Mouse (Mus musculus) bone marrow macrophage, adult 2 months (primary cell): Measurements from ENCODE around the gene Tmem116.

ENCODE experiments used
- CTCF ChIP-seq: IDR thresholded peaks from 2 replicates; pipeline ENCODE4 v1.5.1; 2012; ENCODE audit warnings: low read depth, mild to moderate bottlenecking, low read length, moderate library complexity
- POLR2A ChIP-seq: IDR thresholded peaks from 2 replicates; pipeline ENCODE4 v1.6.1; 2012; ENCODE audit warnings: mild to moderate bottlenecking, low read depth, low read length, borderline replicate concordance

DNA sequence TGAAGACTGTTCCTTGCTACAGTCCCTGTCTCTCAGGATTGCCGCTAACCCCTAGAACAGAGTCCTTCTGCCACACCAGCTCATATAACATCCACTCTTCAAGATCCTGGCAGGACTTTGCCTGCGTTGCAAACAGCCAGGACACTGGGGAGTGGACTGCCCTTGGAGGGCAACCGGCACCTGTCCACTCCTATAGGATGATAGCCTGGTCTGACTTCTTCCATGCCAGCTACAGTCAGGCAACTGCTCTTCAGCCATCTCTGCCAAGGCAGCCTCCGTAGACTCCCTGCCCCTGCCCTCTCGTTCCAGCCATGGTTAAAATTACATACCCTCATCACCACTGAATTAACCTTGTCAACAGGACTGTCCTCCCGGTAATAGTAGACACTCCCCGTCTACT is 97.5 kb downstream of the Tmem116 start:
- TF ChIP-seq POLR2A (no peak), CTCF (no peak)
